Mouse (Mus musculus): ENCODE data around the gene Trmt10a. TPM values are rescaled to one million over a fixed set of nuclear protein-coding genes. Genes with fewer than 3 reads are reported as not detected.

Trmt10a gene
- total and polyA plus RNA-seq, 3 experiments, result 9.7 to 18.1 TPM; not detected in 1

DNA sequence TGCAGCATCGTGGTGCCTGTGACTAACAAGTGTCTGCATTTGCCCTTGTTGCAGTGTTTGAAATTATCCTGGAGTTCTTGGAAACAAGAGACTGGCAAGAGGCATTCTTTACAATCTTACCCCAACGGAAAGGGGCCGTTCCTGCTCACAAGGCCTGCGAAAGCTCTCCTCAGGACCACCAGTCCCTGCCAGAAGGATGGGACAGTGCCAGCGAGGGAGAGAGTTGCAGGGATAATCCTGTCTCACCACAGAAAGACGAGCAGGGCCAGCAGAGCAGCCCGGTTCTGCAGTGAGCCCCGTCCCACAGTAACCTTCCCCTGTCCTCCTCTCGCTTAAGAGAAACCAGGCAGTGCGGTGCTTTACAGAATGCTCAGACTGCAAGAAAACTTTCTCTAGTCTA is 13.4 kb downstream of the Trmt10a start:
- no peak for DNase-seq (ENCODE audit: low read depth, low spot score)
- H3K9ac ChIP-seq (ENCODE audit: control insufficient read depth, low read depth, low read length, poor library complexity, severe bottlenecking), result no peak overlapping the region
- peaks cover 0 to 13% of the 10 kb centered on the region in 2 experiments; a peak in 2 of 4 replicates for H3K36me3 ChIP-seq (ENCODE audit: control insufficient read depth in 1 of 2, insufficient read depth in 2 of 2, low read length in 2 of 2)
- TF ChIP-seq CHD1 (IDR thresholded peaks at IDR 0.05; ENCODE audit: low read depth, low read length) (no peak), SMC3 (IDR thresholded peaks at IDR 0.05; ENCODE audit: low read depth, low read length) (no peak), POLR2AphosphoS5 (IDR thresholded peaks at IDR 0.05; ENCODE audit: borderline replicate concordance, low read depth, low read length) (no peak), GABPA (IDR thresholded peaks at IDR 0.05; ENCODE audit: low read depth, low read length) (no peak), NELFE (IDR thresholded peaks at IDR 0.05; ENCODE audit: low read depth, low read length) (no peak), POLR2A (IDR thresholded peaks at IDR 0.05; ENCODE audit: control insufficient read depth in 1 of 2, insufficient read depth in 1 of 2, low read depth in 1 of 2, low read length in 2 of 2, poor library complexity in 1 of 2) (no peak), TBP (IDR thresholded peaks at IDR 0.05; ENCODE audit: low read depth, low read length) (no peak)
- no peaks in the 10 kb centered on the region for H3K79me2 ChIP-seq (ENCODE audit: control insufficient read depth, insufficient read depth, low read length, poor library complexity)
- no peaks in the 10 kb centered on the region for H3K4me1 ChIP-seq (ENCODE audit: control insufficient read depth in 1 of 2, insufficient read depth in 2 of 2, low read length in 2 of 2)
- H3K9me3 ChIP-seq (replicated peaks; ENCODE audit: insufficient read depth, low read length), result no peaks in the 10 kb centered on the region
- H3K4me3 ChIP-seq (ENCODE audit: control insufficient read depth in 1 of 2, insufficient read depth in 1 of 2, low read depth in 2 of 2, low read length in 2 of 2), result no peak overlapping the region
- H3K27me3 ChIP-seq (ENCODE audit: control insufficient read depth in 1 of 2, insufficient read depth in 2 of 2, low read length in 2 of 2), result no peaks in the 10 kb centered on the region
- H3K27ac ChIP-seq (ENCODE audit: control insufficient read depth, low read depth, low read length), result no peak overlapping the region

DNA sequence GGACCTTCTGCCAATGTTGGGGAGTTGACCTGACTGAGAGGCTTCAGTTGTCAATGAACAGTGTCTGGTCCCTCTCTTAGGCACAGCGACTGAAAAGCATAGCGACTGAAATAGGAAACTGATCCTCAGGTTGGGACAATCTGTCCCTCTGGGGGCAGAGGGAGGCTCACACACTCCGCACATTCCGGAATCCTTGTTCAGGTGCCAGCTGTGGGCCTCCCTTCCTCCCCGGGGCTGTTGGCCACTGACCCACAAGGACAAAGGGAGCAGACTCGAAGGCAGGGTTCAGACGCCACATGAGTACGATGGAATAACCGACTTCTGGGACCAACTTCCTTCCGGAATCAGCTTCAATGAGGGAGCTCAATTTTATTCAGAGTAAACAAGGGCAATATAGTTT is 18.4 kb downstream of the Trmt10a start:
- Histone ChIP-seq H3K27me3 (ENCODE audit: control insufficient read depth in 1 of 2, insufficient read depth in 2 of 2, low read length in 2 of 2) (no peaks in the 10 kb centered on the region), H3K9me3 (replicated peaks; ENCODE audit: insufficient read depth, low read length) (no peaks in the 10 kb centered on the region), H3K27ac (ENCODE audit: control insufficient read depth, low read depth, low read length) (no peak overlapping the region), H3K4me3 (ENCODE audit: control insufficient read depth in 1 of 2, insufficient read depth in 1 of 2, low read depth in 2 of 2, low read length in 2 of 2) (no peak overlapping the region), H3K79me2 (ENCODE audit: control insufficient read depth, insufficient read depth, low read length, poor library complexity) (no peaks in the 10 kb centered on the region), H3K36me3 (ENCODE audit: control insufficient read depth in 1 of 2, insufficient read depth in 2 of 2, low read length in 2 of 2) (0 out of 4 replicates have a peak, but pooled peaks cover 0 to 2% of the 10 kb centered on the region in 2 experiments), H3K9ac (ENCODE audit: control insufficient read depth, low read depth, low read length, poor library complexity, severe bottlenecking) (no peak overlapping the region), H3K4me1 (ENCODE audit: control insufficient read depth in 1 of 2, insufficient read depth in 2 of 2, low read length in 2 of 2) (no peaks in the 10 kb centered on the region)
- no peak for TF ChIP-seq EP300 (IDR thresholded peaks at IDR 0.05; ENCODE audit: low read depth in 1 of 2, low read length in 2 of 2)
- no peak for TF ChIP-seq POLR2AphosphoS5 (IDR thresholded peaks at IDR 0.05; ENCODE audit: borderline replicate concordance, low read depth, low read length)
- TF ChIP-seq ZMIZ1 (IDR thresholded peaks at IDR 0.05; ENCODE audit: low read depth, low read length), result no peak
- DNase-seq (ENCODE audit: low read depth, low spot score), result no peak

DNA sequence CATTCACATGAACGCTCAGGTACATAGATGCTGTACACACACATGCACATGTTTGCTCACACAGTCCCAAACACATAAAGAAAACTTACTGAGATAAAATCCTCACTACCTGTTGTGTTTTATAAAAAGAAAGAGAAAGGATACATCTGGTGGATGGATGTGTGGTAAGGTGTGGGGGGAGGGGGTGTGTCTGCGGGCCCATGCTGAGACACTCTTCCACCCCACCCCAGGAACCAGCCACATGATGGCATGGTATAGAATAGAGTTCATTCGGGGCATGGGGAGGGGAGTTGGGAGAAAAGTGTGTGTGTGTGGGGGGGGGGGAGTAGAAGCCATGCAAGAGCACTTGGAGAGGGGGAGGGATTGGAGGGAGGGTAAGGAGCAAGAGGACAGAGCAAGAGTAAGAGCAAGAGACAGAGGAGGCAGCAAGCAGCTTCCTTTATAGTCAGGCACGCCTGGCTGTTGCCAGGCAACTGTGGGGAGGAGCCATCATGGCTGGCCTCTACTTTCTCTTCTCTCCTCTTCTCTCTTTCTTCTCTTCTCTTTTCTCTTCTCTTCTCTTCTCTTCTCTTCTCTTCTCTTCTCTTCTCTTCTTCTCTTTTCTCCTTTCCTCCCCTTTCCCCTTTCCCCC is 19.4 kb downstream of the Trmt10a start:
- Histone ChIP-seq H3K36me3 (ENCODE audit: control insufficient read depth in 1 of 2, insufficient read depth in 2 of 2, low read length in 2 of 2) (no peaks in the 10 kb centered on the region), H3K4me3 (ENCODE audit: control insufficient read depth in 1 of 2, insufficient read depth in 1 of 2, low read depth in 2 of 2, low read length in 2 of 2) (no peak overlapping the region), H3K9ac (ENCODE audit: control insufficient read depth, low read depth, low read length, poor library complexity, severe bottlenecking) (no peak overlapping the region), H3K27me3 (ENCODE audit: control insufficient read depth in 1 of 2, insufficient read depth in 2 of 2, low read length in 2 of 2) (no peaks in the 10 kb centered on the region), H3K27ac (ENCODE audit: control insufficient read depth, low read depth, low read length) (no peak overlapping the region), H3K79me2 (ENCODE audit: control insufficient read depth, insufficient read depth, low read length, poor library complexity) (no peaks in the 10 kb centered on the region), H3K9me3 (replicated peaks; ENCODE audit: insufficient read depth, low read length) (no peaks in the 10 kb centered on the region), H3K4me1 (ENCODE audit: control insufficient read depth in 1 of 2, insufficient read depth in 2 of 2, low read length in 2 of 2) (no peaks in the 10 kb centered on the region)
- no peak for TF ChIP-seq ZC3H11A (IDR thresholded peaks at IDR 0.05; ENCODE audit: low read depth, low read length)
- no peak for TF ChIP-seq CHD1 (IDR thresholded peaks at IDR 0.05; ENCODE audit: low read depth, low read length)
- TF ChIP-seq MYB (IDR thresholded peaks at IDR 0.05; ENCODE audit: low read depth, low read length), result no peak
- TF ChIP-seq NRF1 (IDR thresholded peaks at IDR 0.05; ENCODE audit: insufficient read depth, low read depth, low read length, poor library complexity, severe bottlenecking), result no peak
- TF ChIP-seq TBP (IDR thresholded peaks at IDR 0.05; ENCODE audit: low read depth, low read length), result no peak
- no peak for TF ChIP-seq POLR2A (IDR thresholded peaks at IDR 0.05; ENCODE audit: control insufficient read depth in 1 of 2, insufficient read depth in 1 of 2, low read depth in 1 of 2, low read length in 2 of 2, poor library complexity in 1 of 2)
- no peak for TF ChIP-seq RAD21 (IDR thresholded peaks at IDR 0.05; ENCODE audit: low read depth, low read length)
- no peak for TF ChIP-seq ZNF384 (IDR thresholded peaks at IDR 0.05; ENCODE audit: low read depth, low read length)
- no peak for TF ChIP-seq UBTF (IDR thresholded peaks at IDR 0.05; ENCODE audit: borderline replicate concordance, insufficient read depth, low read depth, low read length)
- TF ChIP-seq E2F4 (IDR thresholded peaks at IDR 0.05; ENCODE audit: borderline replicate concordance, low read depth, low read length), result no peak
- TF ChIP-seq USF2 (IDR thresholded peaks at IDR 0.05; ENCODE audit: borderline replicate concordance in 1 of 2, insufficient read depth in 1 of 2, low read depth in 1 of 2, low read length in 2 of 2), result no peak
- DNase-seq (ENCODE audit: low read depth, low spot score), result no peak

Measured in MEL (cell line).